Mouse (Mus musculus): ENCODE measurements around the gene Wdr17.

DNA sequence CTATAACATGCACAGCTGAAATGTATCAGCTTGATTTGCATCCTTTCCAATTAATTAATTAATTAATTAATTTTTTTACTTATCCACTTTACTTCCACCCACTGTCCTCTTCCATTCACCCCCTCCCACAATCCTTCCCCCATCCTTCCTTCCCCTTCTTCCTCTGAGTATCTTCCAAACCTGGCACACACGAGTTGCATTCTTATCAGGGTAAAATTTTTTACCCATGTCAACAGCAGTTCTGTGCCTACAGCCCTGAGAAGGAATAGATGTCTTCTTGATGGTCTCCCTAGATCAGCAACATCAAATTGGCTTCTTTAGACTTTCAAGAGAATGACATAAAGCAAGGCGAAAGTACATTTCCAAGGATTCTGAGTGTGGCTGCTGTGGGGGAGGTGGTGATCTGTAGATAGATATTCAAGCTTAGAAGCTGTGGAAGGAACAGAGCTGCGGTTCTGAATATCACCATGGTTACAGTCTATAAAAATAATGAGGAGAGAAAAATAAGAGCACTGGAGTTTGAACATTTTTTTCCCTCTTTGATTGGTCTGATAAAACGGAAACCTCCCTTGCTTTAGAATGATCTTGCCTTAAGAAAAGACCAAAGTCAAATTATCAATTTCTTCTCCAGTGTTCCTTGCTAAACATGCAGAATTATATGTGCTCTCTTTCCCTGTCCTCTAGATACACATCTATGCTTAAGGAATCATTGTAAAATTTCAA, 22.8 kb downstream of the Wdr17 start:
- no peak for TF ChIP-seq CTCF (conservative IDR thresholded peaks at IDR 0.05; ENCODE audit: low read length)
- TF ChIP-seq NANOG (IDR thresholded peaks at IDR 0.05; ENCODE audit: borderline replicate concordance, low read length), result no peak
